Mouse (Mus musculus) cerebellum, adult 2 months (tissue): ENCODE measurements at regions not wholly inside any gene's neighbourhood (a gene's known extent, or its start where the extent isn't known, plus 50 kb on each side); places are given as distances from the start of the nearest gene placed in this dataset.

ENCODE experiments used
- DNase-seq, 2 experiments: peaks; one replicate each; pipeline ENCODE4 v3.0.0; 2021
- H3K27ac ChIP-seq: fragments of 200-500 bp; 2 replicates; pipeline ENCODE4 v1.5.1; 2012; ENCODE audit warnings: low read length, control low read depth, inconsistent platforms; ENCODE audit not compliant: insufficient read depth
- H3K27me3 ChIP-seq: fragments of 200-500 bp; 2 replicates; pipeline ENCODE4 v1.6.1; 2012; ENCODE audit warnings: inconsistent platforms, mild to moderate bottlenecking, low read length, moderate library complexity; ENCODE audit not compliant: control insufficient read depth, insufficient read depth
- H3K4me1 ChIP-seq: fragments of 200-500 bp; 2 replicates; pipeline ENCODE4 v1.6.1; 2011; ENCODE audit warnings: low read length; ENCODE audit not compliant: control insufficient read depth, insufficient read depth
- H3K4me3 ChIP-seq: fragments of 200-500 bp; replicated peaks from 2 replicates; pipeline ENCODE3; 2011; ENCODE audit warnings: mild to moderate bottlenecking, low read depth, low read length, control low read depth; ENCODE audit not compliant: insufficient read depth
- CTCF ChIP-seq: fragments of 200-500 bp; IDR thresholded peaks from 2 replicates; pipeline ENCODE4 v1.5.1; 2011; ENCODE audit warnings: low read depth, mild to moderate bottlenecking, control low read depth, low read length, moderate library complexity, borderline replicate concordance; ENCODE audit not compliant: insufficient read depth
- POLR2A ChIP-seq: fragments of 200-500 bp; IDR thresholded peaks from 2 replicates; pipeline ENCODE4 v1.6.1; 2011; ENCODE audit warnings: low read length, control low read depth, borderline replicate concordance; ENCODE audit not compliant: insufficient read depth
- WGBS: fragments of 180-500 bp; shearing (Covaris S2); methylation state at CpG from one replicate; pipeline ENCODE4 v1.1.7; 2018; 5-methylcytosine and 5-hydroxymethylcytosine counted together

- WGBS = 62% methylated on average over 2 of the region's 2 CpGs
- no peak overlapping the region for H3K27ac ChIP-seq
- H3K4me3 ChIP-seq = no peak overlapping the region
- TF ChIP-seq POLR2A (no peak), CTCF (no peak)
- H3K27me3 ChIP-seq = no peaks in the 10 kb centered on the region
- DNase-seq = no peak
- H3K4me1 ChIP-seq = no peaks in the 10 kb centered on the region
Observed at GRCm38 (mm10) chr6:7941786-7942185, 97.1 kb downstream of the C1galt1 start.

GRCm38 (mm10) chr6:7943192-7943591 is 98.5 kb downstream of the C1galt1 start:
- Histone ChIP-seq H3K4me1 (no peaks in the 10 kb centered on the region), H3K27ac (no peak overlapping the region), H3K27me3 (no peaks in the 10 kb centered on the region), H3K4me3 (no peak overlapping the region)
- DNase-seq = peak in 1 of 2 experiments; percentile 7
- 39% methylated on average over 5 of the region's 5 CpGs for WGBS
- TF ChIP-seq POLR2A (no peak), CTCF (no peak)

GRCm38 (mm10) chr6:7943656-7944055 is 99.0 kb downstream of the C1galt1 start:
- no peak overlapping the region for H3K27ac ChIP-seq
- 91% methylated on average over 5 of the region's 5 CpGs for WGBS

More at GRCm38 (mm10) chr6:7943656-7944055, 99.0 kb downstream of the C1galt1 start:
- H3K4me3 ChIP-seq = no peak overlapping the region
- TF ChIP-seq POLR2A (no peak), CTCF (no peak)
- no peak for DNase-seq
- H3K27me3 ChIP-seq = no peaks in the 10 kb centered on the region
- H3K4me1 ChIP-seq = no peaks in the 10 kb centered on the region
